Mouse (Mus musculus): Measurements from ENCODE around the gene Gm5936.
"Not testable (repeated sequence)": the region's sequence is repeated elsewhere in the genome, so short reads cannot be mapped to it uniquely, and the experiment has no call there.

Gene Gm5936

GRCm38 (mm10) chrX:74836842-74837522, at the start of gene Gm5936:
Gene Gm5936 (plus strand): TSS chrX:74837196.
- peak; percentile 79 for DNase-seq

DNA sequence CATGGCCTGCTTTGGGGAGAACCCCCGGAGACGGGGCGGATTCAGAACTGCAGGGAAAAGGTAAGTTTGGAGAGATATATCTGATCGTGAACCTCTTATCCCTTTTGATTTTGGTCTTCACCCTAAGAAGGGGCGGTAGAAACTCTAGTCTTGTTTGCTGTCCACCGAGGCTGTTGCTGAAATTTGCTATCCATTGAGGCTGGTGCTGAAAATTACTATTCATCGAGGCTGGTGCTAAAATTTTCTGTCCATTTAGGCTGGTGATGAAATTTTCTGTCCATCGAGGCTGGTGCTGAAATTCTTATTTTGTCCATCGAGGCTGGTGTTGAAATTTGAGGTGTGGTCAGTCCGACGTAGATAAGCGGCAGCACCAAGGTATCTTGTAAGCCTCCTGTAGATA, 19.1 kb downstream of the Gm5936 start:
- DNase-seq: not testable (repeated sequence)

- not testable (repeated sequence) for DNase-seq
These were observed 43.1 kb downstream of the Gm5936 start for GRCm38 (mm10) chrX:74880123-74880522.

Measured in layer of hippocampus, adult 9-11 months (tissue).